Mouse (Mus musculus): Measurements from ENCODE around the gene Bach2.

Gene Bach2

GRCm38 (mm10) chr4:32251946-32252672 is 13.5 kb downstream of the Bach2 start:
- DNase-seq, result no peak

DNA sequence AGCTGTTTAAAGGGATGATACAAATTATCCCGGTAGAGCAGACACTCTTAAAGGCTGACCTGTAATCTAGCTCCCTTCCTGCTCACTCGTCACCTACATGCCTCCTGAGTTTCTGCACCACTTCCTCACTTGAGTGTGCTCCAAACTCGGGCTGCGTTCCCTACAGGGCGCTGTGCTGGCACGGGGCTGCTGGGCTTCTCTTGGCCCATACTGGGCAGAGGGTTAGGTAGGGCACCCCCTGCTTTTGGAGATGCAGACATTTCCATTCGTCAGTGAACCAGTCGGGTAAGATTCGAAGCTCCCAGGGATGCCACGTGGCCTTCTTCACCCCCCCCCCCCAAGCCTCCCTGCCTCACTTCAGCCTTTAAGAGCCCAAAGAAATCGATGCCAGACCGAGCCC is 19.1 kb downstream of the Bach2 start:
- no peak for DNase-seq

DNA sequence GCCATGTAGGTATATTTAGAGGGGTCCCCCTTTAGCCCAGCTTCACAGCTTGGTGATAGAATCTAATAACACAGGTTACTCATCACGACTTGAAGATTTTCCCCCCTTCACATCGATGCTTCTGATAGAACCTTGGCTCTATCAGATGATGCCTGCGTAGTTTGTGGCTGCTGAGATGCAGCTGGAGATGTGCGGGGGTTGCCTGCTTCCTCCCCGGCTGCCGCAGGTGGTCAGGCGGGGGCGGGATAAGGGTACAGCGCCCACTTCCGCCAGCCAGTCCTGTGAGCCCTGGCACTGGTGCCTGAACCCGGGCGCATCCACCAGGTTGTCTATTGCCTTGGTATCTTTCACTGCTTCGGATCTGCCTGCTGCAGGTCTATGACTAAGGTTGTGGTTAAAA is 19.5 kb downstream of the Bach2 start:
- DNase-seq, result no peak

GRCm38 (mm10) chr4:32258596-32258995 is 20.0 kb downstream of the Bach2 start:
- DNase-seq, result no peak

DNA sequence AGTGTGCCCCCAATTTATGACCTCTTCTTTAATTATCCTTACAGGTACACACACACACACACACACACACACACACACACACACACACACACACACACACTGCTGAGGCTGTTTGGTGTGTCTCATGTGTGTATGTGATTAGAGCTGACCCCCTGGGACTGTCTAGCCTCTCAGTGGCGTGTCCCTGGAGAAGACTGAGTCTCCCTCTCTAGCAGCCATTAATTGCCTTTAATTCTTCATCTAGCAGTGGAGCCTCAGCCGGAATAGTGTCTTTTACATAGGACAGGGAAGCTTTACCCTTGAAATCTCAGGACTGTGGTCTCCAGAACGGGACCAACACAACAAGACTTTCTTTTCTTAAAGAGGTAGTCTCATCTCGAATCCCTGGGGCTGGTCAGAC is 22.3 kb downstream of the Bach2 start:
- DNase-seq, result no peak

DNA sequence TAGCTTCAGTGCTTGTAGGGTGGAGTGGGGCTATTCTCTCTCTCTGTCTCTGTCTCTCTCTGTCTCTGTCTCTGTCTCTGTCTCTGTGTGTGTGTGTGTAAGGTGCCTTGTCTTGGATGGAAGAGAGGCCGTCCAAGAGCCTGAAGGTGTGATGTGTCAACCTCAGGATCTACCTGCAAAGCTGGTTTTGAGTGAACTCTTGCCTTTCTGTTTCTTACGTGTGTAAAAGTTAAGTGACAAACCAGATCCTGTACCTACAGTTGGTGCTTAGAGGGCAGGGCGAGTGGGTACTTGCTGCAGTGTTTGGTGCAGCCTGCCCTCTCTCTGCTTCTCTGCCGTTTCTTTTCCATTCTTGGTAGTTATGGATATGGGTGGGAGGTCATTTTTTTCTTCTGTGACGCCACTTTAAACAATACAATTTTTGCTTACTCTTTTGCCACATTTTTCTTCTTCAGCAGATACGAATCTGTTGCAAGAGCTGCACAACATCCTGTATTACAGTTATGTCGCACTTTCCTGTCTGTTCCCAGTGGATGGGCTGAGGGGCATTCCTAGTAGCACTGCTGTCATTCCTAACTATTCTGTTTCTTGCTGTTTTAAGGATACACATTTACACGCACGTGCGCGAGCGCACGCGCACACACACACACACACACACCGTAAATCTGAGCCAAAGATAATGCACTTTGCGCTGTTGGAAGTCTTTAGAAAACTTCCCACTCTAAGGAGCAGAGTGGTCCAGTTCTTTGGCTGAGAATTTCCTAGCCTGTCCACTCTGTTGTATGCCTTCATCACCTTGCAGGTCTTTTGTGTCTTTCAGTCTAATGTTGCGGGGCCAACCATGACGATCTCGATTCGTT is 24.5 kb downstream of the Bach2 start:
- no peak for DNase-seq

DNA sequence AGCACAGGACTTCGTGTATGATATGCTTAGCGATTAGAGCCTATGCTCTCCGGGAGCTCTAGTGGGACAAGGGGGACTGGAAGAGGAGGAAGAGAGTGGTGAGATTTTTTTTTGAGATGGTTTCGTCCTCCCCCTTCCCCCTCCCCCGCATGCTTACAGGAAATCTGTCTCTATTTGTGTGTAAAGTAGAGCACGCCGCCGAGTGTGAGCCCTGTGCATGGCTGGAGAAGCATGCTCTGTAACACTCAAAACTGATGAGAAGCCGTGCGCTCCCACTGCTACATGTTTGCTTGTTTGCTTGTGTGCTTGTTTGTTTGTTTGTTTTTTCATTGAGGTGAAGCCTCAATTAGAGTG is 25.1 kb downstream of the Bach2 start:
- no peak for DNase-seq

DNA sequence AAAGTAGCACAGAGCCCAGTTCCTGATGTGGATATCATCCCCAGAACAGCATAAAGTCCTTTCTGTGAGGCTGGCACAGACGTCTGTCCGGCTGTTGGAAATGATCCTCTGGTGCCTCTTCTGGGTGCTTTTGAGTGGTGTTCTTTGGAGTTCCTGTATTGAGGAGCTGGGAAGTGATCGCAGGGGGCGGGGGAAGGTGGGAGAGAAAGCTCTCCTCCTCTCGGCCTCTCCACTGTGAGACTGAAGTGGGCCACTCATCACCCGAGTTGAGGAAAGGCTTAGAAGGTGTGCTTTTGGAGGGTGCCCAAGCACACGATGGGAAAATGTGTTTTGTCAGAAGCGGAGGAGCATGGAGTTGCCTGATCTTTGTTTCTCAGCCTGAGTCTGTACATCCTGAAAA is 26.3 kb downstream of the Bach2 start:
- DNase-seq, result no peak

DNA sequence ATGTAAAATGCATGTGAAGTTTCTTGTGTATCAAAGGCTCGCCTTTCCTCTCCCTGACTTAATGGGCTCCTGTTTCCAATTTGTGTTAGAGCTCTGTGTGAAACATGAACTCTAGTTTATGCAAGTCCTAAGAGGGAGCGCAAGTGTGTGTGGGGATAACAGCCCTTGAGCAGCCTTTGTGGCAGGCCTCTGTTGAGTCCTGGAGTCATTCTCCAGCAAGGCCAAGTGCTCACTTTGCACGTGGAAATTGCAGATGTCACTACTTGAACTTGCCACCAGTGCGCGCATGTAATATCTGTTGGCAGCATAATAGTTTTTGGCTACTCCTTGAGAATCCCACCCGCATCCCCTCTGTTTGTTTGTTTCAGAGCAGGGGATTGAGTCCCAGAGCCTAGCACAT is 28.1 kb downstream of the Bach2 start:
- DNase-seq, result no peak

- DNase-seq, result no peak
These were observed 29.4 kb downstream of the Bach2 start for GRCm38 (mm10) chr4:32268042-32268441.

GRCm38 (mm10) chr4:32272398-32272797 is 33.8 kb downstream of the Bach2 start:
- DNase-seq, result no peak

GRCm38 (mm10) chr4:32274776-32275294 is 36.2 kb downstream of the Bach2 start:
- no peak for DNase-seq

GRCm38 (mm10) chr4:32279842-32280241 is 41.2 kb downstream of the Bach2 start:
- no peak for DNase-seq

DNA sequence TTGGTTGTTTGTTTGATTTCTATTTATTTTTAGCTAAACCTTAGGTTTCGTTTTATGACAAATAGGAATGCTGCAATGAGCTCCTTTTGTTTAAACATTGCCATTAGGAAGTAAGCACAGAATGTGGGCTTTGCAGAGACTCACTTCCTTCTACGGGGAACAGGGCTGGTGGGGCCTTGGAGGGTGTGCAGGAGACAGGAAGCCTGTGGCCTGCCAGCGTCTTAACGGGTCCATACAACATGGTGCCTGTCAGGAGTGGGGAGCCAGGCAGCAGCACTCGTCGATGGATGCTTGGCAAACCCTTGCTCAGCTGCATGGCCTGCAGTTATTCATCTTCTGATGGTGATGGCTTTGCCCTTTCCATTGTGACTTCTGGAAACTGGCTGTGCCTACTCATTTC is 41.8 kb downstream of the Bach2 start:
- DNase-seq, result no peak

DNA sequence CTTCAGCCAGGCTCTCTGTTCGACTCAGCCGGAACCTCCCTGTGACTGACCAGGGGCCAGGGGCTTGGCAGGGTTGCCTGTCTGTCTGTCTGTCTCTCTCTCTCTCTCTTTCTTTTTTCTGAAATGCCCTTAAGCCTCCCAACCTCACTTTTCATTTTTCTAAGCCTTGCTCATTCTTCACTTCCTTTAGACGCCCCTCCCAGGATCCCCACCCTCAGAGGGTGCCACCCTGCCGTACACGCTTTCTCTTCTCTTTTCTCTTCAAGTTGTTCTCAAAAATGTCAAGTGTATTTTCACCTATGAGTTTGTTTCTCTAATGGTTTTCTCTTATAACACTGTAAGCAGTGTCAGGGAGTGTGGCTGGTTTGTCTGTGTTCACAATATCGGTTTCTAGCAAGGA is 42.7 kb downstream of the Bach2 start:
- DNase-seq, result no peak

DNA sequence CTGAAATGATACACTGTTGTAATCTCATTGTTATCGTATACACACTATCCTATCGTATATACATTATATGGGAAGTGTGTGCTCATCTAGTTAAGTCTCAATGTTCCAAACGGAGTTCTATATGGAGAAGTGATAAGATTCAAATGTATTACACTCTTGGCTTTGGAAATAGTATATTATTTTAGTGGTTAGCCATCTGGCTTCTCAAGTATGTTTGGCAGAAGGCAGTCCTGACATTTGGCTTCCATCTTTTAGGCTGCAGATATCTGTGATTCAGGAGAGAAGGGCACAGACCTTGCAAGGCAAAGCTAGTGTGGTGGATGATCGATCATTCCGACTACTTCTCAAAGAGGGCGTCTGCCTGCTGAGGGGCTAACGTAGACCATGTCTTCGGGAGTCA is 47.8 kb downstream of the Bach2 start:
- DNase-seq, result no peak

GRCm38 (mm10) chr4:32288036-32288860 is 49.6 kb downstream of the Bach2 start:
- peak; percentile 42 for DNase-seq

GRCm38 (mm10) chr4:32289845-32290244 is 51.2 kb downstream of the Bach2 start:
- DNase-seq, result no peak

DNA sequence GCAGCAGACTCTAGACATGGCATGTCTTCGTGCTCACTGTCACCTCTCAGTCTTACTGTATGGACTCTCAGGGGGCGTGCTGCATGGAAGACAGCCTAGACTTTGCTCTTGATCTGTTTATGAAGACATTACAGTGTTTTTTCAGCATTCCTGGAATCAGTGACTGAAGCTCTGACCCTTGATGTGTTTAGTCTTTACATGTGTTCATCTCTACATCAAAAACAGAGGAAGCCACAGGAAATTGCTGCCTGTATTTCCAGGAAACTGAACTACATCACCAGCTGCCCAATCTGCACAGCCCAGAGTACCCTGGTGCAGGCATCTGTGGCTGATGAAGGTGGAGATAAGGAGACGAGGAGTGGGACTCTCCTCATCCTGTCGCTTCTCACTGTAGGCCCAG is 52.8 kb downstream of the Bach2 start:
- no peak for DNase-seq

- no peak for DNase-seq
These were observed 55.2 kb downstream of the Bach2 start for GRCm38 (mm10) chr4:32293686-32294265.

GRCm38 (mm10) chr4:32297071-32297671 is 58.6 kb downstream of the Bach2 start:
- DNase-seq, result no peak

DNA sequence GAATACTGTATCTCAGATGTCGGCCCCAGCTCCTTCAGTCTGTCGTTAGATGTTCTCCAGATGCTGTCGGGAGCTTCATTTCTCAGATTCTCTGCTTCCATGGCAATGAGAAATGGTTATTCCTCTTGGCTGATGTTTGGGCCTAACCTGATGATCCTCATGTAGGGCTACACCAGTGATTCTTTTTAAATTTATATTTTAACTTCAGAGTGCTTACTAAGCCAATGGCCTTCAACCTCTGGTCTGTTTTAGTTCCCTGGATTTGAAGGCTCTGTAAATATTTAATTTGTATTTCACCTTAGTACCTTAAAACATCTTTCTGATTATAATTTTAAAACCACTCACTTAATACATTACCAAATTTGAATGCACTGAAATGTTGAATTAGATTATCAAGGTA is 60.6 kb downstream of the Bach2 start:
- DNase-seq, result no peak

DNA sequence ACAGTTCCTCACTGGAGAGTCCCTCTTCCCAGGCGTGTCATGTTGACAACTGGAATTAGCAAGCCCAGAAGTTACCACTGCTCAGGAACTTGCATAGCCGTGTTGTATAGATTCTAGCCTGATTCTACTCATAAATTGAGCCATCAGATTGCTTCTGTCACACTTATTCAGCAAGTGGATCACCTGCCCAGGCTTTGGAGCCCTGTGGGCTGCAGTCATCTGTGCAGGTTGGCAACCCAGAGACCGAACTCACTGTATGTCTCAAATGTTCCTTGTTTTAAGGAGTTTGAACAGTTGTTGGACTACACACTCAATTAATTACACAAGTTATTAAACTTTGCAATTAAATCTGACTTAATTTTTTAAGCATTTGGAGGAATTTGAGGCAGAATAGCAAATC is 61.4 kb downstream of the Bach2 start:
- no peak for DNase-seq

Data from cerebellum, adult 11-12 months (tissue).